Mouse (Mus musculus) kidney, adult 2 months (tissue): ENCODE data around the gene Ambra1.

Source experiments
- CTCF ChIP-seq: fragments of 200-500 bp; conservative IDR thresholded peaks from 2 replicates; pipeline ENCODE4 v1.5.1; 2011; ENCODE audit warnings: low read depth, mild to moderate bottlenecking, control low read depth, low read length, moderate library complexity, mixed read lengths; ENCODE audit not compliant: insufficient read depth, insufficient read length
- POLR2A ChIP-seq: fragments of 200-500 bp; IDR thresholded peaks from one replicate; pipeline ENCODE4 v1.6.1; 2011; ENCODE audit warnings: low read depth, low read length, control low read depth

DNA sequence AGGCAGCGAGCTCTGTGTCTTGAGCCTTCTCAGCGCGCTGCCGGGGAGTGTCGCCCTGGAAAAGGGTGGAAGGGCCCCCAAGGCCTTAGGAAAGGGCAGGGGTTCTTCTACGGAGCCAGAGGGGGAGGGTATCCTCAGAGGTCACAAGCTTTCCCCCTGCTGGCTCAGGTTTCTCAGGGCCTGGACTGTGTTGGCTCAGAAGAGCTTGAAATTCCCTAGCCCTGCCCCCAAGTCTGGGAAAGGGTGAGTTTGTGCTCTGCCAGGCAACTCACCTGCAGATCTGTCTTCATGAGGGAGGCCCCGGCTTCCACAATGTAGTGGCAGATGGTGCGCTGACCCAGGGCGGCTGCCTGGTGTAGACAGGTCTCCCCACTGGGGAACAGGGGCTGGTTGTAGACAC lies 203.5 kb downstream of the Ambra1 start:
- TF ChIP-seq CTCF (no peak), POLR2A (no peak)
